Mouse (Mus musculus) hindbrain, embryonic 13.5 days (tissue): ENCODE measurements around the gene Trappc10. TPM values are rescaled to one million over a fixed set of nuclear protein-coding genes. Genes with fewer than 3 reads are reported as not detected.

Experiments
- ATAC-seq: fragments of 200-750 bp; cut with Nextera tagmentation; 2 replicates; pipeline ENCODE4 v1.8.0; 2017; ENCODE audit warnings: moderate TSS enrichment; ENCODE audit not compliant: low FRiP score
- H3K27ac ChIP-seq: fragments of 300-500 bp; sonication (generic); 2 replicates; pipeline ENCODE4 v1.5.1; 2015; ENCODE audit warnings: inconsistent platforms, mild to moderate bottlenecking, moderate library complexity
- H3K27me3 ChIP-seq: fragments of 300-500 bp; sonication (generic); 2 replicates; pipeline ENCODE4 v1.6.1; 2015; ENCODE audit warnings: mild to moderate bottlenecking, inconsistent platforms
- H3K36me3 ChIP-seq: fragments of 300-500 bp; sonication (generic); 2 replicates; pipeline ENCODE4 v1.6.1; 2015; ENCODE audit warnings: mild to moderate bottlenecking, inconsistent platforms
- H3K4me1 ChIP-seq: fragments of 300-500 bp; sonication (generic); replicated peaks from 2 replicates; pipeline ENCODE4 v1.6.1; 2015; ENCODE audit warnings: inconsistent platforms
- H3K4me2 ChIP-seq: fragments of 300-500 bp; sonication (generic); 2 replicates; pipeline ENCODE4 v1.6.1; 2015; ENCODE audit warnings: inconsistent platforms, mild to moderate bottlenecking, moderate library complexity
- H3K4me3 ChIP-seq: fragments of 300-500 bp; sonication (generic); 2 replicates; pipeline ENCODE4 v1.5.1; 2015; ENCODE audit warnings: mild to moderate bottlenecking, inconsistent platforms
- H3K9ac ChIP-seq: fragments of 300-500 bp; sonication (generic); 2 replicates; pipeline ENCODE4 v1.6.1; 2015; ENCODE audit warnings: mild to moderate bottlenecking, inconsistent platforms
- H3K9me3 ChIP-seq: fragments of 300-500 bp; sonication (generic); 2 replicates; pipeline ENCODE4 v1.6.1; 2016; ENCODE audit warnings: inconsistent platforms
- WGBS: fragments of 180-500 bp; shearing (Covaris S2); methylation state at CpG from one replicate; pipeline ENCODE4 v1.1.7; 2015; 5-methylcytosine and 5-hydroxymethylcytosine counted together
- polyA plus RNA-seq: library from polyadenylated mRNA; unstranded; fragments of >200 nt; fragmentation: Nextera tagmentation; extraction: Ambion mirVana; gene quantifications from 2 replicates; pipeline ENCODE4 v1.2.1, GENCODE M21; 2015

The Trappc10 gene
- polyA plus RNA-seq = 23.1 and 24.7 TPM in 2 replicates

- Histone ChIP-seq H3K27me3 (no peaks in the 10 kb centered on the region), H3K4me3 (peak within 1 kb of the TSS; percentile 93), H3K4me2 (peak within 1 kb of the TSS; percentile 92), H3K4me1 (peaks cover 23% of the 10 kb centered on the region), H3K36me3 (peaks cover 7% of the 10 kb centered on the region; the same call in 1 of the 2 replicates), H3K27ac (peak within 1 kb of the TSS; percentile 92), H3K9ac (peak within 1 kb of the TSS; percentile 92), H3K9me3 (no peaks in the 10 kb centered on the region)
- under 1% methylated on average over 66 of the region's 74 CpGs for WGBS
- ATAC-seq = peak; percentile 95
Measured at GRCm38 (mm10) chr10:78244438-78245224, at the start of gene Trappc10. TSS of gene Trappc10 (minus strand) at chr10:78244641.

- Histone ChIP-seq H3K27me3 (no peaks in the 10 kb centered on the region), H3K9ac (no peak overlapping the region), H3K4me3 (no peak overlapping the region), H3K4me2 (no peak overlapping the region), H3K36me3 (peaks cover 3% of the 10 kb centered on the region; the same call in 1 of the 2 replicates), H3K27ac (no peak overlapping the region), H3K4me1 (peaks cover 10% of the 10 kb centered on the region), H3K9me3 (no peaks in the 10 kb centered on the region)
- no peak for ATAC-seq
- WGBS = 85% methylated on average over 1 of the region's 1 CpGs
Measured at GRCm38 (mm10) chr10:78293576-78293975, 49.1 kb upstream of the Trappc10 start.

GRCm38 (mm10) chr10:78292381-78292780 is 47.9 kb upstream of the Trappc10 start:
- no peak overlapping the region for H3K4me2 ChIP-seq
- peaks cover 10% of the 10 kb centered on the region for H3K4me1 ChIP-seq
- no peak overlapping the region for H3K9ac ChIP-seq
- H3K27me3 ChIP-seq = no peaks in the 10 kb centered on the region
- H3K27ac ChIP-seq = no peak overlapping the region
- ATAC-seq = no peak
- WGBS = 91% methylated on average over 5 of the region's 5 CpGs
- peaks cover 10% of the 10 kb centered on the region for H3K36me3 ChIP-seq
- H3K9me3 ChIP-seq = no peaks in the 10 kb centered on the region
- H3K4me3 ChIP-seq = no peak overlapping the region

GRCm38 (mm10) chr10:78290730-78291535 is 46.5 kb upstream of the Trappc10 start:
- Histone ChIP-seq H3K27me3 (no peaks in the 10 kb centered on the region), H3K4me3 (no peak overlapping the region), H3K9ac (no peak overlapping the region), H3K36me3 (peaks cover 21% of the 10 kb centered on the region), H3K9me3 (no peaks in the 10 kb centered on the region), H3K4me1 (peaks cover 10% of the 10 kb centered on the region), H3K4me2 (no peak overlapping the region), H3K27ac (no peak overlapping the region)
- 81% methylated on average over 8 of the region's 8 CpGs for WGBS
- ATAC-seq = no peak

GRCm38 (mm10) chr10:78288896-78289295 is 44.5 kb upstream of the Trappc10 start:
- Histone ChIP-seq H3K4me2 (no peak overlapping the region), H3K9ac (no peak overlapping the region), H3K4me1 (no peaks in the 10 kb centered on the region), H3K9me3 (no peaks in the 10 kb centered on the region), H3K27ac (no peak overlapping the region), H3K27me3 (no peaks in the 10 kb centered on the region), H3K36me3 (peaks cover 41% of the 10 kb centered on the region), H3K4me3 (no peak overlapping the region)
- ATAC-seq = no peak
- WGBS = 88% methylated on average over 4 of the region's 4 CpGs

GRCm38 (mm10) chr10:78288135-78288534 is 43.7 kb upstream of the Trappc10 start:
- Histone ChIP-seq H3K4me1 (no peaks in the 10 kb centered on the region), H3K9me3 (no peaks in the 10 kb centered on the region), H3K36me3 (peaks cover 49% of the 10 kb centered on the region), H3K27me3 (no peaks in the 10 kb centered on the region), H3K4me3 (no peak overlapping the region), H3K4me2 (no peak overlapping the region), H3K27ac (no peak overlapping the region), H3K9ac (no peak overlapping the region; the same call in 1 of the 2 replicates)
- 84% methylated on average over 5 of the region's 5 CpGs for WGBS
- no peak for ATAC-seq

- H3K36me3 ChIP-seq = peaks cover 54% of the 10 kb centered on the region
- H3K4me3 ChIP-seq = no peak overlapping the region
- no peaks in the 10 kb centered on the region for H3K9me3 ChIP-seq
- H3K27me3 ChIP-seq = no peaks in the 10 kb centered on the region
- no peak overlapping the region for H3K27ac ChIP-seq
- no peak for ATAC-seq
- H3K9ac ChIP-seq = no peak overlapping the region
- no peak overlapping the region for H3K4me2 ChIP-seq
- no peaks in the 10 kb centered on the region for H3K4me1 ChIP-seq
- WGBS = 95% methylated on average over 22 of the region's 22 CpGs
Measured at GRCm38 (mm10) chr10:78287465-78288132, 43.2 kb upstream of the Trappc10 start.

- no peaks in the 10 kb centered on the region for H3K27me3 ChIP-seq
- H3K9ac ChIP-seq = no peak overlapping the region; the same call in 1 of the 2 replicates
- no peak overlapping the region for H3K4me3 ChIP-seq
- H3K9me3 ChIP-seq = no peaks in the 10 kb centered on the region
- peaks cover 71% of the 10 kb centered on the region for H3K36me3 ChIP-seq
- 90% methylated on average over 4 of the region's 4 CpGs for WGBS
- no peak overlapping the region for H3K4me2 ChIP-seq
- no peak overlapping the region for H3K27ac ChIP-seq
- H3K4me1 ChIP-seq = no peaks in the 10 kb centered on the region
- no peak for ATAC-seq
Measured at GRCm38 (mm10) chr10:78285959-78286358, 41.5 kb upstream of the Trappc10 start.

- H3K4me3 ChIP-seq = no peak overlapping the region
- no peaks in the 10 kb centered on the region for H3K27me3 ChIP-seq
- H3K9me3 ChIP-seq = no peaks in the 10 kb centered on the region
- 86% methylated on average over 6 of the region's 6 CpGs for WGBS
- no peak overlapping the region for H3K27ac ChIP-seq
- H3K4me1 ChIP-seq = no peaks in the 10 kb centered on the region
- peaks cover 76% of the 10 kb centered on the region for H3K36me3 ChIP-seq
- no peak overlapping the region for H3K9ac ChIP-seq
- no peak for ATAC-seq
- H3K4me2 ChIP-seq = no peak overlapping the region
Measured at GRCm38 (mm10) chr10:78285409-78285808, 41.0 kb upstream of the Trappc10 start.

- H3K9me3 ChIP-seq = no peaks in the 10 kb centered on the region
- no peak overlapping the region for H3K27ac ChIP-seq
- WGBS = 92% methylated on average over 12 of the region's 12 CpGs
- H3K4me3 ChIP-seq = no peak overlapping the region
- no peak overlapping the region for H3K4me2 ChIP-seq
- H3K36me3 ChIP-seq = peaks cover 82% of the 10 kb centered on the region
- no peak overlapping the region for H3K9ac ChIP-seq
- ATAC-seq = no peak
- no peaks in the 10 kb centered on the region for H3K27me3 ChIP-seq
- no peaks in the 10 kb centered on the region for H3K4me1 ChIP-seq
Measured at GRCm38 (mm10) chr10:78284812-78285211, 40.4 kb upstream of the Trappc10 start.

GRCm38 (mm10) chr10:78282411-78282810 is 38.0 kb upstream of the Trappc10 start:
- Histone ChIP-seq H3K27me3 (no peaks in the 10 kb centered on the region), H3K9ac (no peak overlapping the region), H3K27ac (no peak overlapping the region), H3K4me1 (no peaks in the 10 kb centered on the region), H3K4me2 (no peak overlapping the region), H3K4me3 (no peak overlapping the region), H3K36me3 (peaks cover 94% of the 10 kb centered on the region), H3K9me3 (no peaks in the 10 kb centered on the region)
- no peak for ATAC-seq
- 89% methylated on average over 4 of the region's 4 CpGs for WGBS

GRCm38 (mm10) chr10:78280486-78280885 is 36.0 kb upstream of the Trappc10 start:
- peaks cover 87% of the 10 kb centered on the region for H3K36me3 ChIP-seq

More at GRCm38 (mm10) chr10:78280486-78280885, 36.0 kb upstream of the Trappc10 start:
- 92% methylated on average over 9 of the region's 9 CpGs for WGBS
- H3K4me2 ChIP-seq = no peak overlapping the region
- no peaks in the 10 kb centered on the region for H3K4me1 ChIP-seq
- no peak overlapping the region for H3K27ac ChIP-seq
- no peak for ATAC-seq
- H3K9me3 ChIP-seq = no peaks in the 10 kb centered on the region
- H3K9ac ChIP-seq = no peak overlapping the region
- H3K4me3 ChIP-seq = no peak overlapping the region
- H3K27me3 ChIP-seq = no peaks in the 10 kb centered on the region
